Mouse (Mus musculus): ENCODE measurements around the gene Qrsl1. TPM values are rescaled to one million over a fixed set of nuclear protein-coding genes. Genes with fewer than 3 reads are reported as not detected.

Qrsl1 gene
- polyA plus RNA-seq, 1 experiment from 2014 or later: 21.6 TPM

DNA sequence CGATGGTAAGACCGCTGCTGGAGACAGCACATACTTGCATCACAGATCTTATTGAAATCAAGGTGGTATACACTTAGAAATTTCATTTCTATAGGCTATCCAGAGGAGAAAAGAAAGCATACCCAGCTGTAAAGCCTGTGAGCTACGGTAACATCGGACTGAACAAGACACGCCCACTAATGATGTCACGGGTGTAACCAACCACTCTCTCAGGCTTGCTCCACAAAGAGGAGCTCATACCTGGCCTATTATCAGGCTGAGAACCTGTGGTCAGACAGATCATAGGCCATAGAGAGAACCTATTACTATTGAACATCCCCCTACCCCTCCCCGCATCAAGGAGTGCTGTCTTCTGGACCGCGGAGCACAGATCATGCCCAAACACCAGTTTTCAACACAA, 45.6 kb downstream of the Qrsl1 start:
- no peak overlapping the region for H3K9ac ChIP-seq
- H3K4me2 ChIP-seq: no peak overlapping the region
- no peak overlapping the region for H3K4me3 ChIP-seq
- no peak overlapping the region for H3K27ac ChIP-seq (replicated peaks)
- ATAC-seq (ENCODE audit: low FRiP score, low read depth): no peak
- no peaks in the 10 kb centered on the region for H3K9me3 ChIP-seq
- no peaks in the 10 kb centered on the region for H3K27me3 ChIP-seq
- no peaks in the 10 kb centered on the region for H3K36me3 ChIP-seq
- 97% methylated on average over 9 of the region's 9 CpGs for WGBS
- no peaks in the 10 kb centered on the region for H3K4me1 ChIP-seq (replicated peaks)

DNA sequence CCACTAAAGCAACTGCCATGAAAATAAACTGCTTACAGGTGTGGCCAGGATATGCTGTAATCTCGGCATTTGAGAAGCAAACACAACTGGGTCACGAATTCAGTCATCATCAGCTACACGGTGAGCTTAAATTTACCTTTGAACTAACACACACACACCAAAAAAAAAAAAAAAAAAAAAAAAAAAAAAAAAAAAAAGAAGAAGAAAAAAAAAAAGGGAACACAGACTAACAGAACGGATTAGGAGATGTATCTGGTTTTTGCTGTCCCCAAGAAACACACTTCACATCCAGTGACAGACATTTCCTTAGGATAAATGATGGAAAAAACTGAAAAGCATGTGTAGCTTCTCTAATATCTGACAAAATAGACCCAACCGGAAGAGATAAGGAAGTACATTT, 49.6 kb downstream of the Qrsl1 start:
- Histone ChIP-seq H3K9me3 (no peaks in the 10 kb centered on the region), H3K27ac (replicated peaks) (no peak overlapping the region), H3K4me1 (replicated peaks) (no peaks in the 10 kb centered on the region), H3K4me2 (no peak overlapping the region), H3K27me3 (no peaks in the 10 kb centered on the region), H3K36me3 (no peaks in the 10 kb centered on the region), H3K4me3 (no peak overlapping the region), H3K9ac (no peak overlapping the region)
- WGBS: 87% methylated on average over 5 of the region's 5 CpGs
- no peak for ATAC-seq (ENCODE audit: low FRiP score, low read depth)

DNA sequence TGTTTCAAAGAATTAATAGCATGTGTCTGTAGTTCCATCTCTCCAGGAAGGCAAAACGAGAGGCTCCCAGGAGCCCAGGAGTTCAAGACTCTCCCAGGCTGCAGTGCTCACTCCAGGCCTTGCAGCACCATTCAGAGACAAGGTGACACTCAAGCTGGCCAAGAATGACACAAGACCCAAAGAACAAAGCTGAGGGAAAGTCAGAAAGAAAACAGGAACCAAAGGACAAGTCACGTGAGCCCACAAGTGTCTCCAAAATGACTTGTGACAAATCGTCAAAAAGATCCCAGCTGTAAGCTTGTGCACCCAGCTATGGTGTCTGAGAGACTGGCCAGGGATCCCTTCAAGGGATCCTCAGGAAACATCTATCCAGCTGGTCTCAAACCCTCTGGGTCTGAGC, 52.1 kb downstream of the Qrsl1 start:
- no peaks in the 10 kb centered on the region for H3K4me1 ChIP-seq (replicated peaks)
- ATAC-seq (ENCODE audit: low FRiP score, low read depth): no peak
- H3K4me2 ChIP-seq: no peak overlapping the region
- H3K9me3 ChIP-seq: no peaks in the 10 kb centered on the region
- H3K27me3 ChIP-seq: no peaks in the 10 kb centered on the region
- H3K9ac ChIP-seq: no peak overlapping the region
- H3K27ac ChIP-seq (replicated peaks): no peak overlapping the region
- H3K36me3 ChIP-seq: no peaks in the 10 kb centered on the region
- no peak overlapping the region for H3K4me3 ChIP-seq
- WGBS: 89% methylated on average over 3 of the region's 3 CpGs

DNA sequence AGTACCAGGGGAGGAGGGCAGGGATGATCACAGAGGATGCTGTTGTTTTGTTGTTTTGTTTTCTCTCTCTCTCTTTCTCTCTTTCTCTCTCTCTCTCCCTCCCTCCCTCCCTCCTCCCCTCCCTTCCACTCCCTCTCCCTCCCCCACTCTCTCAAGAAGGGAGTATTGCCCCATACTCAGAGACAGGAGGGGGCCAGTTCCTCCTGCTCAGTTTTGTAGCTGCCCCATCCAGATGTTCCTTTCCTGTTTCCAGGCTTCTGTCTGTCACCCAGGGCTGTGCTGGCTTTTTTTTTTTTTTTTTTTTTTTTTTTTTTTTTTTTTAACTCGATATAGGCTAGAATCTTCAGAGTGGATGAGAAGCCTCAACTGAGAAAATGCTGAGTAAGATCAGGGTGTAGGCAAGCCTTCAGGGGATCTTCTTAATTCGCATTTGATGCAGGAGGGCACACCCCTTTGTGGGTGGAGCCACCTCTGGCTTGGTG, 55.4 kb downstream of the Qrsl1 start:
- Histone ChIP-seq H3K27ac (replicated peaks) (no peak overlapping the region), H3K36me3 (no peaks in the 10 kb centered on the region), H3K4me2 (no peak overlapping the region), H3K27me3 (no peaks in the 10 kb centered on the region), H3K4me1 (replicated peaks) (no peaks in the 10 kb centered on the region), H3K9me3 (no peaks in the 10 kb centered on the region), H3K4me3 (no peak overlapping the region), H3K9ac (no peak overlapping the region)
- ATAC-seq (ENCODE audit: low FRiP score, low read depth): no peak
- WGBS: 76% methylated on average over 2 of the region's 2 CpGs

DNA sequence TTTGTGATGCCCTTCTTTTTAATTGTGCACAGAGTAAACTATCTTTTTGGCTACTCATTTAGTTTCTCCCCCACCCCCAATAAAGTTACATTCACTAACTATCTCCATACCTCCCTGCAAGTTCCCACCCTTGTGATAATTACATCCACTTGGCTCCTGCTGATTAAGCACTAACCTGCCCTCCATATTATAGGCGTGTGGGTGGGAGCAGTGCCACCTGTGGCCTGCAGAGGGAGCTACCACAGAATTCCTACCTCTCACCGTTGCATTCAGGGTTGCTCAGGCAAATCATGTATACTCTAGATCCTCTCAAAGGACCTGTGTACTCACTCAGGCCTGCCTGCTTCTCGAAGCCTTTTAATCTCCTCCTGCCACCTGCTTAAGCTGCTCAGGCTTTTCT, 56.1 kb downstream of the Qrsl1 start:
- Histone ChIP-seq H3K27me3 (no peaks in the 10 kb centered on the region), H3K4me1 (replicated peaks) (no peaks in the 10 kb centered on the region), H3K4me3 (no peak overlapping the region), H3K4me2 (no peak overlapping the region), H3K27ac (replicated peaks) (no peak overlapping the region), H3K9me3 (no peaks in the 10 kb centered on the region), H3K36me3 (no peaks in the 10 kb centered on the region), H3K9ac (no peak overlapping the region)
- 82% methylated on average over 3 of the region's 3 CpGs for WGBS
- no peak for ATAC-seq (ENCODE audit: low FRiP score, low read depth)

DNA sequence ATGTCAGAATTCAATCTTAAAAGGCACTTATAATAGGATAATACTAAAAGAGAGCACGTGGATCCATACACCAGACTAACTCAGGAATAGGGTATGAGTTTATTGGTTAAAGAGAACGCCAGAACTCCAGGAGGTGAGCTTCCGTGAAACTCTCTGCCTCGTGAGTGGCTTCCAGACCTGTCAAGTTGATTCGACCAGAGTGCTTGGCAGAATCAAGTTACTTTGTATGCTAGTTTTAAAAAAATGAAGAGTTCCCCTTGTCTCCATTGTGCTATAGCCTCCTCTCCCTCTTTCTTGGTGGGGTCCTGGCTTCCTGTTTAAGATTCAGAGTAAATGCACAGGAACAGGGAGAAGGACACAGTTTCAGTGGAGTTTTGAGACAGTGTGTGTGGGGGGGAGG, 60.1 kb downstream of the Qrsl1 start:
- Histone ChIP-seq H3K9ac (no peak overlapping the region), H3K36me3 (no peaks in the 10 kb centered on the region), H3K27ac (replicated peaks) (no peak overlapping the region), H3K4me3 (no peak overlapping the region), H3K4me1 (replicated peaks) (no peaks in the 10 kb centered on the region), H3K9me3 (no peaks in the 10 kb centered on the region; the same call in 1 of the 2 replicates), H3K27me3 (no peaks in the 10 kb centered on the region), H3K4me2 (no peak overlapping the region)
- ATAC-seq (ENCODE audit: low FRiP score, low read depth): no peak
- 84% methylated on average over 5 of the region's 5 CpGs for WGBS

DNA sequence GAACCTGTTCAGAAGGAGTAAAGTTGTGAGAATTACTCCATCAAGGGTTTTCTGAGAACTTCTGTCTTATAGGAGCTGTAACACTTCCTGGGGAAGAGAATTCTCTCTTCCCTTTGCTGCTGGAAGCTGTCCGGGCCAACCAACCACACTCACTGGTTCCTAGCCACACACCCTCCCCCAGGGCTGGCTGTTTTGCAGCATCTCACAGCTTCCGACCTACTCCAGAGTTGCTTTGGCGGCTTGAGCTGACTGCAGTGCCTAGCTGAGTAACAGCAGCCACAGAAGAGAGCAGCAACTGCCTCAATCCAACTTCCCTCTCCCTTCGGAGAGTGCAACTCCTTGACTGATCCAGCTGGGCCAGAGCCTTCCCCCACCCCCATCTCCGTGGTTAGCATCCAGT, 68.7 kb downstream of the Qrsl1 start:
- no peak for ATAC-seq (ENCODE audit: low FRiP score, low read depth)
- H3K27ac ChIP-seq (replicated peaks): no peak overlapping the region
- H3K36me3 ChIP-seq: no peaks in the 10 kb centered on the region
- no peaks in the 10 kb centered on the region for H3K4me1 ChIP-seq (replicated peaks)
- H3K4me2 ChIP-seq: no peak overlapping the region
- H3K9ac ChIP-seq: no peak overlapping the region
- 46% methylated on average over 5 of the region's 5 CpGs for WGBS
- H3K4me3 ChIP-seq: no peak overlapping the region
- H3K27me3 ChIP-seq: no peaks in the 10 kb centered on the region
- no peaks in the 10 kb centered on the region for H3K9me3 ChIP-seq

DNA sequence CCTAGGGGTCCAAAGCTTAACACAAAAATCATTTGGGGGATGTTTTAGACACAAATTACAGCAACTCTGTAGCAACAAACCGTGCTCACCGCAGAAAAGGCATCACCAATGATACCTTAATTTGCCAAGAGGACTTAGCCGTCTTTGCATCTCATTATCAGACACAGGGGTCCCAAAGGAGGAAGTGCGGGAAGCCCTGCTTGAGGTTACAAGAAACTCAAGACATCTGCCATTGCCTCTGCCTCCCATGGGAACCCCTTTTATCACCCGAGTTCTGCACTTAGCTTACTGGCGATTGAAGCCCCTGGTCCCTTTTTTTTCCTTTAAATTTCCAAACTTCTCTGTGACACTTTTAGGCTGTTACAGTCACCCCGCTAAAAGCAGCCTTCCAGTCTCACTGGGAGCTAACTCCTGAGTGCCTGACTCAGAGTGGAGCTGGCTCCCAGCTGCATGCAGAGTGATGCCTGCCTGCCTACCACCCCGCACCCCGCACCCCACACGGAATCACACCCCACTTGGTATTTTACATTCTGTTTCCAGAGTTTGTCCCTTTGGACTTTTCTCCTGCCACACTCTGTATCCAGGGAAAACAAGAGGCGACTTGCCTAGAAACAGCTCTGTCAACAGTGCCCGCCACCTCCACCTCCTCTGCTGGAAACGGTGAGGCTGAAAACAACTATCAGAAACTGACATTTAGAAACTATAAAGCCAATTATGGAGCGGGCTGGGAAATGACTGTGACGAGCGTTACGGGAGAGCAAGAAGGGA, 71.1 kb downstream of the Qrsl1 start:
- H3K36me3 ChIP-seq: no peaks in the 10 kb centered on the region
- WGBS: 43% methylated on average over 17 of the region's 17 CpGs
- no peak overlapping the region for H3K4me3 ChIP-seq
- H3K9me3 ChIP-seq: no peaks in the 10 kb centered on the region
- no peak overlapping the region for H3K9ac ChIP-seq
- H3K4me1 ChIP-seq (replicated peaks): no peaks in the 10 kb centered on the region
- no peaks in the 10 kb centered on the region for H3K27me3 ChIP-seq
- H3K27ac ChIP-seq (replicated peaks): no peak overlapping the region
- ATAC-seq (ENCODE audit: low FRiP score, low read depth): no peak
- no peak overlapping the region for H3K4me2 ChIP-seq

DNA sequence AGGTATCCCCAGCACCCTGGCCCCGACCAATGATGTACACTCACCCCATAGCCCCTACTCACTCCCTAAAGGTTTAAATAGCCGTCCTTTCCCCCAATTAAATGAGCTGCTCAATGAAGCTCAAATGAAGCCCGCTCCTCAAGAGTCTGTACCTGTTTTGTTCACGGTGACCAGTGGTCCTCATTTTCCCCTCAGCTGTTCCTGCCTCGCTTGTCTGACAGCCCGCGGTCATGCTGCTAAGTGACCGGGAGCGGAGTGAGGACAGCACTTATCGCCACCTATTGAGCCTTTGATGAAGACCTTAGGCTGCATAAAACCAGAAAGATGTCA, 72.9 kb downstream of the Qrsl1 start:
- H3K36me3 ChIP-seq: no peaks in the 10 kb centered on the region
- H3K4me2 ChIP-seq: no peak overlapping the region
- H3K27me3 ChIP-seq: no peaks in the 10 kb centered on the region
- H3K9ac ChIP-seq: no peak overlapping the region
- no peak overlapping the region for H3K4me3 ChIP-seq
- H3K27ac ChIP-seq (replicated peaks): no peak overlapping the region
- H3K4me1 ChIP-seq (replicated peaks): no peaks in the 10 kb centered on the region
- 93% methylated on average over 10 of the region's 10 CpGs for WGBS
- ATAC-seq (ENCODE audit: low FRiP score, low read depth): no peak
- no peaks in the 10 kb centered on the region for H3K9me3 ChIP-seq

DNA sequence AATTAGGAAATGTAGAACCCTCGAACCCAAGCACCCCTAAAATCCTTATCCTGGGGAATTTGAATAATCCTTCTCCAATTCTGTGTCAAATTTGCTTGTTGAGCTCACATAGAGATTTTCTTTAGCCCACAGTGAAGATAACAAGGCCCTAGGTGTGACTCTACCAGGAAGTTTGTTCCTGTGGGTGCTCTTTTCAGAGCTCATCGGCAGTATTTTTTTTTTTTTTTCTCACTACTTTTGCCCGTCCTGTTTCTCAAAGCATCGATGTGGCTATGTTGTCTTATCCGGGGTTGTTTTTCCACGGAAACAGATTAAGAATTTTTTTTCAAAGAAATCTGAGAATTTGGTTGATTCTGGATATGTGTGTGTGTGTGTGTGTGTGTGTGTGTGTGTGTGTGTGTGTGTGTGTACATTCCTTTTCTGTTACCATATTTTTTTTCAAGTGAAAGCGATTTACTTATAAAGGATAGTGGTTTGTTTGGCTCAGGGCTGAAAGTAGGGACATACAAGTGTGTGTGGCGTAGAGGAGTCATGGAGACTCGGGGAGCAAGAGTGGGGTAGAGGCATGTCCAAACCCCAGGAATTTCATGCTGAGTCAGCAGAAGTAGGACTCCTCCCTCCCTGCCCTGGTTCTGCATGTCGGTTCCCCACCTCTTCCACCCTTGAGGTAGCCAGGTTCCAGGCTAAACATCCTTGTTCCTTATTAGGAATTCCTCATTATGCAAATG, 73.4 kb downstream of the Qrsl1 start:
- no peak overlapping the region for H3K4me3 ChIP-seq
- no peaks in the 10 kb centered on the region for H3K27me3 ChIP-seq
- no peaks in the 10 kb centered on the region for H3K36me3 ChIP-seq
- ATAC-seq (ENCODE audit: low FRiP score, low read depth): no peak
- H3K4me1 ChIP-seq (replicated peaks): no peaks in the 10 kb centered on the region
- WGBS: 97% methylated on average over 10 of the region's 10 CpGs
- no peaks in the 10 kb centered on the region for H3K9me3 ChIP-seq
- H3K4me2 ChIP-seq: no peak overlapping the region
- H3K27ac ChIP-seq (replicated peaks): no peak overlapping the region
- no peak overlapping the region for H3K9ac ChIP-seq

DNA sequence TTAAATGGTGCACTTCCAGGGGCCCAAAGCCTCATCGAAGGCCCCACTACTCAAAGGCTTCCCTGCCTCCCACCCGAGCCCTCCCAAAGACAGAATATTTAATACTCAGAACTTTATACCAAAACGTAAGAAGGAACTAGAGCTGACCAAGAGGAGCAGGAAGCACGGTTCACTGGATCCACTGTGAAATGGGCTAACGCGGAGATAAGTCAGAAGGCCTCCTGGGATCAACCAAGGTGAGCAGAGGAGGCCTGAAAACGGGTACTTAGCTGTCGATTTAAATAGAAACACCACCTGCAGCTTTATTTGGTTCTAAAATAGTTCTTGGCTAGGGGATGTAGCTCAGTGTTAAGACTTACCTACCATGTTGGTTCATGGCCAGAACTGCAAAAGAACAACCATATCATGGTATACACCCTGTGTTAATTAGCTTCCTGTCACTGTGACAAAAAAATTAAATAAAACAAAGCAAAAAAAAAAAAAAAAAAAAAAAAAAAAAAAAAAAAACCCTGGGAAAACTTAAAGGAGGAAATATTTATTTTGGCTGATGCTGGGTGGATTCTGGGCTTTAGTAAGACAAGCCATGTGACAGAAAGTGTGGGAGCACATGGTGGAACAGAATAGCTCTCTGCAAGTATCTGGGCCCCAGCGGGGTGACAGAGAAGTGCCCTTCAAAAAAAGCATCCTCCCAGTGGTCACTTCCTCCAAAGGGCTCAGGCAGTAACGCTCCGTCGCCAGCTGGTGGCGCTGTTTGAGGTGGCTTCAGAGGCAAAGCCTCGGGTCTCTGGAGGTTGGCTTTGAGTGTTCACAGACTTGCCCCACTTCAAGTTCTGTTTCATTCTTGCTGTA, 74.5 kb downstream of the Qrsl1 start:
- Histone ChIP-seq H3K27ac (replicated peaks) (no peak overlapping the region), H3K4me3 (no peak overlapping the region), H3K9me3 (no peaks in the 10 kb centered on the region), H3K4me2 (no peak overlapping the region), H3K9ac (no peak overlapping the region), H3K36me3 (no peaks in the 10 kb centered on the region), H3K27me3 (no peaks in the 10 kb centered on the region), H3K4me1 (replicated peaks) (no peaks in the 10 kb centered on the region)
- ATAC-seq (ENCODE audit: low FRiP score, low read depth): no peak
- WGBS: 82% methylated on average over 14 of the region's 14 CpGs

DNA sequence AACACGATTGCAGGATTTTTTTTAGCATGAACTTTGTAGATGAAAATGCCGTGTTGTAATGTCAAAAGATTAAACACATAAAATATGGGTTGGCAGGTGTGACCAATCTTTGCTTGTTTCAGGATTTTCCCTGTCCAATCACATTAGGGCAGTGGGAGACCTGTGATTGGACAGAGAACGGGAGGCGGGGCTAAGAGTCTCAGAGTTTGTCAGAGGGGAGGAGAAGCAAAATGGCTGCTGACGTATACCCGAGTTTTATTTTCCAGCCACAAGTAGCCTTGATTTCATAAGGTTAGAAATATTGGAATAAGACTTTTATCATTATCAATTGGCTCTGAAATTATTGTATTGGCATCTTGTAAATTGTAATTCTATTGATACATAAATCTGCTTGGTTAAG, 75.8 kb downstream of the Qrsl1 start:
- Histone ChIP-seq H3K27me3 (no peaks in the 10 kb centered on the region), H3K4me2 (no peak overlapping the region), H3K36me3 (no peaks in the 10 kb centered on the region), H3K4me3 (no peak overlapping the region), H3K27ac (replicated peaks) (no peak overlapping the region), H3K9me3 (no peaks in the 10 kb centered on the region), H3K4me1 (replicated peaks) (no peaks in the 10 kb centered on the region), H3K9ac (no peak overlapping the region)
- 95% methylated on average over 6 of the region's 6 CpGs for WGBS
- no peak for ATAC-seq (ENCODE audit: low FRiP score, low read depth)

All from hindbrain, embryonic 15.5 days (tissue).